Mouse (Mus musculus) CH12.LX (cell line): ENCODE measurements around the gene Kdm5d. TPM values are rescaled to one million over a fixed set of nuclear protein-coding genes. Genes with fewer than 3 reads are reported as not detected.

Experiments
- DNase-seq: peaks from one replicate; pipeline ENCODE4 v3.0.0-alpha.2; 2013; ENCODE audit errors: extremely low read depth
- H3K27ac ChIP-seq: 2 replicates; pipeline ENCODE4 v1.5.1; 2012; ENCODE audit warnings: low read depth, mild to moderate bottlenecking, control low read depth, moderate library complexity; ENCODE audit not compliant: insufficient read depth
- H3K27me3 ChIP-seq: replicated peaks from 2 replicates; pipeline ENCODE3; 2012; ENCODE audit warnings: inconsistent platforms
- H3K36me3 ChIP-seq, 2 experiments: replicated peaks in 1 of 2; 2 replicates each; pipeline versions ENCODE3 to v1.6.1; 2012; ENCODE audit warnings: inconsistent platforms in 1 of 2, low read length in 1 of 2, mild to moderate bottlenecking in 1 of 2, mixed read lengths in 1 of 2, moderate library complexity in 1 of 2; ENCODE audit not compliant: control insufficient read depth in 1 of 2, insufficient read depth in 1 of 2
- H3K4me1 ChIP-seq, 2 experiments: 2 replicates each; pipeline ENCODE4 v1.6.1; 2012; ENCODE audit warnings: inconsistent platforms in 1 of 2, moderate library complexity in 1 of 2; ENCODE audit not compliant: insufficient read depth in 2 of 2, control insufficient read depth in 1 of 2
- H3K4me2 ChIP-seq: 2 replicates; pipeline ENCODE4 v1.6.1; 2012; ENCODE audit warnings: low read depth, mild to moderate bottlenecking, control low read depth; ENCODE audit not compliant: poor library complexity, insufficient read depth, severe bottlenecking
- H3K4me3 ChIP-seq, 3 experiments: fragments of 150-350 bp in 1 of 3; sonication (generic) in 1 of 3; replicated peaks in 1 of 3; 2 replicates each; pipeline versions ENCODE3 to v1.5.1; 2011 to 2012; ENCODE audit warnings: low read depth in 2 of 3, low read length in 2 of 3, mild to moderate bottlenecking in 2 of 3, moderate library complexity in 2 of 3, control low read depth in 1 of 3, improper control_type of control experiment in 1 of 3, inconsistent platforms in 1 of 3, mixed read lengths in 1 of 3; ENCODE audit not compliant: poor library complexity in 1 of 3
- H3K79me2 ChIP-seq: replicated peaks from 2 replicates; pipeline ENCODE4 v1.6.1; 2012; ENCODE audit warnings: mild to moderate bottlenecking, moderate library complexity; ENCODE audit not compliant: control insufficient read depth, poor library complexity, insufficient read depth, severe bottlenecking; ENCODE audit errors: extremely low read depth
- H3K9ac ChIP-seq: 2 replicates; pipeline ENCODE4 v1.6.1; 2012; ENCODE audit warnings: low read depth, mild to moderate bottlenecking, control low read depth, moderate library complexity; ENCODE audit not compliant: insufficient read depth
- H3K9me3 ChIP-seq: replicated peaks from 2 replicates; pipeline ENCODE3; 2012; ENCODE audit warnings: low read length, inconsistent platforms, mixed read lengths
- BHLHE40 ChIP-seq: IDR thresholded peaks from 2 replicates; pipeline ENCODE4 v1.6.1; 2011; ENCODE audit warnings: mild to moderate bottlenecking, low read depth, low read length, improper control_type of control experiment
- CHD1 ChIP-seq: IDR thresholded peaks from 2 replicates; pipeline ENCODE4 v1.6.1; 2012; ENCODE audit warnings: low read depth, low read length, improper control_type of control experiment, inconsistent platforms
- CTCF ChIP-seq, 2 experiments: IDR thresholded peaks in 1 of 2; conservative IDR thresholded peaks in 1 of 2; 2 replicates each; pipeline ENCODE4 v1.5.1; 2011 to 2012; ENCODE audit warnings: low read depth in 2 of 2, low read length in 2 of 2, improper control_type of control experiment in 1 of 2, inconsistent platforms in 1 of 2, mild to moderate bottlenecking in 1 of 2, moderate library complexity in 1 of 2
- E2F4 ChIP-seq: IDR thresholded peaks from 2 replicates; pipeline ENCODE4 v1.6.1; 2011; ENCODE audit warnings: low read depth, low read length, improper control_type of control experiment; ENCODE audit not compliant: insufficient replicate concordance
- ELF1 ChIP-seq: IDR thresholded peaks from 2 replicates; pipeline ENCODE4 v1.6.1; 2014; ENCODE audit warnings: low read depth, mild to moderate bottlenecking, inconsistent platforms, low read length, improper control_type of control experiment
- IRF4 ChIP-seq: IDR thresholded peaks from 2 replicates; pipeline ENCODE4 v1.6.1; 2014; ENCODE audit warnings: low read depth, mild to moderate bottlenecking, inconsistent platforms, low read length, improper control_type of control experiment
- JUN ChIP-seq: IDR thresholded peaks from 2 replicates; pipeline ENCODE4 v1.6.1; 2011; ENCODE audit warnings: low read depth, mild to moderate bottlenecking, low read length, improper control_type of control experiment, moderate library complexity; ENCODE audit not compliant: insufficient read depth
- JUND ChIP-seq: conservative IDR thresholded peaks from 2 replicates; pipeline ENCODE4 v1.6.1; 2011; ENCODE audit warnings: low read depth, low read length, improper control_type of control experiment
- MAX ChIP-seq: IDR thresholded peaks from 2 replicates; pipeline ENCODE4 v1.6.1; 2011; ENCODE audit warnings: low read length, improper control_type of control experiment
- MAZ ChIP-seq: IDR thresholded peaks from 2 replicates; pipeline ENCODE4 v1.6.1; 2012; ENCODE audit warnings: low read depth, mild to moderate bottlenecking, inconsistent platforms, low read length, improper control_type of control experiment, moderate library complexity
- MEF2A ChIP-seq: IDR thresholded peaks from 2 replicates; pipeline ENCODE4 v1.6.1; 2014; ENCODE audit warnings: low read depth, mild to moderate bottlenecking, inconsistent platforms, low read length, improper control_type of control experiment, borderline replicate concordance
- MXI1 ChIP-seq: IDR thresholded peaks from 2 replicates; pipeline ENCODE4 v1.6.1; 2011; ENCODE audit warnings: mild to moderate bottlenecking, low read depth, low read length, improper control_type of control experiment
- NELFE ChIP-seq: IDR thresholded peaks from 2 replicates; pipeline ENCODE4 v1.6.1; 2011; ENCODE audit warnings: low read depth, low read length, improper control_type of control experiment
- RCOR1 ChIP-seq: conservative IDR thresholded peaks from 2 replicates; pipeline ENCODE4 v1.6.1; 2012; ENCODE audit warnings: low read depth, mild to moderate bottlenecking, inconsistent platforms, low read length, improper control_type of control experiment
- TBP ChIP-seq: conservative IDR thresholded peaks from 2 replicates; pipeline ENCODE4 v1.6.1; 2011; ENCODE audit warnings: low read depth, low read length, improper control_type of control experiment
- TCF12 ChIP-seq: IDR thresholded peaks from 2 replicates; pipeline ENCODE4 v1.6.1; 2014; ENCODE audit warnings: low read depth, mild to moderate bottlenecking, inconsistent platforms, low read length, improper control_type of control experiment
- UBTF ChIP-seq: IDR thresholded peaks from 2 replicates; pipeline ENCODE4 v1.6.1; 2012; ENCODE audit warnings: low read depth, mild to moderate bottlenecking, inconsistent platforms, low read length, improper control_type of control experiment, moderate library complexity
- USF1 ChIP-seq: IDR thresholded peaks from 2 replicates; pipeline ENCODE4 v1.6.1; 2014; ENCODE audit warnings: low read depth, mild to moderate bottlenecking, inconsistent platforms, low read length, improper control_type of control experiment
- USF2 ChIP-seq: conservative IDR thresholded peaks from 2 replicates; pipeline ENCODE4 v1.6.1; 2011; ENCODE audit warnings: low read depth, low read length, improper control_type of control experiment
- ZC3H11A ChIP-seq: IDR thresholded peaks from 2 replicates; pipeline ENCODE4 v1.6.1; 2012; ENCODE audit warnings: low read depth, mild to moderate bottlenecking, inconsistent platforms, low read length, improper control_type of control experiment
- ZKSCAN1 ChIP-seq: IDR thresholded peaks from 2 replicates; pipeline ENCODE4 v1.6.1; 2012; ENCODE audit warnings: low read depth, inconsistent platforms, low read length, improper control_type of control experiment, borderline replicate concordance
- dilution Hi-C: fragments of 300-500 bp; cut with MboI; formaldehyde crosslinking; loops from 2 replicates; pipeline ENCODE4 v1.14.3; 2020; ENCODE audit warnings: low sequenced_read_pairs; ENCODE audit not compliant: extremely low pct_unique_long_range_greater_than_20kb, extremely low pct_ligation_motif_present
- in situ Hi-C: fragments of 300-500 bp; cut with MboI; formaldehyde crosslinking; loops from 3 replicates; pipeline ENCODE4 v1.14.3; 2019; ENCODE audit warnings: low sequenced_read_pairs, low pct_ligation_motif_present, low pct_unique_long_range_greater_than_20kb, mixed read lengths
- polyA plus RNA-seq: library from polyadenylated mRNA; unstranded; fragments of >175 nt; gene quantifications from 2 replicates; pipeline ENCODE4 v1.2.1, GENCODE M21; 2012; ENCODE audit warnings: low read depth; ENCODE audit not compliant: insufficient read length
- total RNA-seq, 2 experiments: library from RNA; depleted of rRNA; stranded (reverse); fragments of 300-350 nt in 1 of 2; fragments of >200 nt in 1 of 2; gene quantifications; 2 replicates each; pipeline ENCODE4 v1.2.3; 2012 to 2014

Kdm5d gene
- total RNA-seq (2012; rRNA removed) (14.2 and 16.0 TPM in 2 replicates), total RNA-seq (2014; rRNA removed) (14.3 and 16.7 TPM in 2 replicates), polyA plus RNA-seq (15.4 and 16.8 TPM in 2 replicates)

DNA sequence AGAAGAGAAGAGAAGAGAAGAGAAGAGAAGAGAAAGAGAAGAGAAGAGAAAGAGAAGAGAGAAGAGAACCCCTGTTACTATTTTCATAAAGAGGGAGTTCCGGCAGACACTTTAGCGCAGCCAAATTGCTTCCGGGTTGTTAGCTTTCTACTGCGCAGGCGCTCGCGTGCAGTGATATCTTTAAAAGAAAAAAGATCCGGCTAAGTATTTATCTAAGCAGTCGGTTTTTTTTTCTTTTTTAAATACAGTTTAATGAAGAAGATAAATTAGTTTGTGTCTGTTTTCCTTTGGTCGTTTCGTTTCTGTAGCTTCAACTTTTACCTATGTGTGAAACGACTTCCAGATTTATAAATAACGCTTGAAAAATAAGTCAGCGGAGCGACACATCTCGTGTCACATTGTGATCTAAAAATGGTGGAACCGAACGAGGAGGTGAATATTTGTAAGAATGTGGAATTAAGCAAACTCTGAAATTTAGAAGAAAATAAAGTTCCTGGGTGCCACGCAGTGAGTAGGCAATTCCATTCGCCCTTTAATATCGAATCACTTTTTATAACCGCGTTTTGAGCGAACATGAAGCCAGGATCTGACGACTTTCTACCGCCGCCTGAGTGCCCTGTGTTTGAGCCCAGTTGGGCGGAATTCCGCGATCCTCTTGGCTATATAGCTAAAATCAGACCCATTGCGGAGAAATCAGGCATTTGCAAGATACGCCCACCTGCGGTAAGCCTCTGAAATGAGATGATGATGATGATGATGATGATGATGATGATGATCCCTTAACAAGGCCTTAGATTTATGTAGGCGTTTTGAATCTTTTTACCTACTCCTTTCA lies at the start of gene Kdm5d:
Gene Kdm5d, plus strand, starts transcription at position 396 of the 835 bp plus-strand sequence.
- Histone ChIP-seq H3K79me2 (peaks cover 7% of the 10 kb centered on the region; the same call in 1 of the 2 replicates), H3K4me1 (no peaks in the 10 kb centered on the region), H3K9ac (peak within 1 kb of the TSS; percentile 96), H3K4me2 (peak within 1 kb of the TSS; percentile 61), H3K36me3 (peaks cover 3 to 7% of the 10 kb centered on the region in 2 experiments), H3K27ac (no peak within 1 kb of the TSS)
- in situ Hi-C loops, result no loop called here
- TF ChIP-seq ZKSCAN1 (no peak), MAX (no peak), JUND (no peak)
- TF ChIP-seq, all 38 proteins: peak for 0
- peak within 1 kb of the TSS; percentile 61 to 77 (median 75) for H3K4me3 ChIP-seq
- dilution Hi-C loops, result no loop called here
- no peaks in the 10 kb centered on the region for H3K27me3 ChIP-seq
- DNase-seq, result peak; percentile 71
- no peaks in the 10 kb centered on the region for H3K9me3 ChIP-seq

GRCm38 (mm10) chrY:872404-872803 lies 25.2 kb upstream of the Kdm5d start:
- H3K27ac ChIP-seq, result no peak overlapping the region
- no peaks in the 10 kb centered on the region for H3K4me1 ChIP-seq
- H3K9ac ChIP-seq, result no peak overlapping the region
- no peaks in the 10 kb centered on the region for H3K27me3 ChIP-seq
- H3K4me3 ChIP-seq, result no peak overlapping the region
- TF ChIP-seq JUN (no peak), BHLHE40 (no peak), IRF4 (no peak), MAZ (no peak), TCF12 (no peak), RCOR1 (no peak), UBTF (no peak), USF1 (no peak), ELF1 (no peak), TBP (no peak), CHD1 (no peak), USF2 (no peak), MAX (no peak), CTCF (conservative IDR thresholded peaks at IDR 0.05 in 1 of 2, IDR thresholded peaks at IDR 0.05 in 1 of 2; ENCODE audit: low read depth in 2 of 2, low read length in 2 of 2) (no peak), E2F4 (no peak), NELFE (no peak), MXI1 (no peak), MEF2A (no peak), ZKSCAN1 (no peak), ZC3H11A (no peak)
- TF ChIP-seq, all 38 proteins: peak for 0
- dilution Hi-C loops (no loop called here), in situ Hi-C loops (no loop called here)
- H3K36me3 ChIP-seq, result no peaks in the 10 kb centered on the region
- no peaks in the 10 kb centered on the region for H3K9me3 ChIP-seq
- no peak for DNase-seq
- H3K4me2 ChIP-seq, result no peak overlapping the region
- no peaks in the 10 kb centered on the region for H3K79me2 ChIP-seq
